Mouse (Mus musculus): ENCODE data around the gene Anks6. TPM values are rescaled to one million over a fixed set of nuclear protein-coding genes. Genes with fewer than 3 reads are reported as not detected.

The Anks6 gene
- polyA plus RNA-seq, 1 experiment from 2014 or later = 4.0 TPM

- H3K4me2 ChIP-seq (ENCODE audit: low read depth, severe bottlenecking) = no peak overlapping the region
- 71% methylated on average over 10 of the region's 10 CpGs for WGBS
- ATAC-seq (ENCODE audit: insufficient number of reproducible peaks, low FRiP score, low TSS enrichment, low read depth) (no peak), DNase-seq (ENCODE audit: low spot score) (no peak)
- H3K9me3 ChIP-seq (ENCODE audit: control insufficient read depth, low read length) = no peaks in the 10 kb centered on the region
- H3K36me3 ChIP-seq (ENCODE audit: control insufficient read depth, insufficient read depth, low read length) = no peaks in the 10 kb centered on the region
- H3K27ac ChIP-seq (replicated peaks; ENCODE audit: low read depth, low read length) = no peak overlapping the region
- 0 out of 2 replicates have a peak, but pooled peaks cover 3% of the 10 kb centered on the region for H3K4me1 ChIP-seq (ENCODE audit: control insufficient read depth, insufficient read depth, low read length)
- H3K9ac ChIP-seq (ENCODE audit: low read length) = no peak overlapping the region
- H3K4me3 ChIP-seq (ENCODE audit: low read depth, low read length) = no peak overlapping the region
- H3K27me3 ChIP-seq (ENCODE audit: control insufficient read depth, insufficient read depth, low read length) = no peaks in the 10 kb centered on the region
These were observed 44.8 kb downstream of the Anks6 start for GRCm38 (mm10) chr4:47012476-47012875.

GRCm38 (mm10) chr4:47010400-47011231 lies 46.6 kb downstream of the Anks6 start:
- Histone ChIP-seq H3K4me3 (ENCODE audit: low read depth, low read length) (no peak overlapping the region), H3K27me3 (ENCODE audit: control insufficient read depth, insufficient read depth, low read length) (no peaks in the 10 kb centered on the region), H3K9me3 (ENCODE audit: control insufficient read depth, low read length) (no peaks in the 10 kb centered on the region), H3K9ac (ENCODE audit: low read length) (no peak overlapping the region), H3K4me1 (ENCODE audit: control insufficient read depth, insufficient read depth, low read length) (0 out of 2 replicates have a peak, but pooled peaks cover 3% of the 10 kb centered on the region), H3K27ac (replicated peaks; ENCODE audit: low read depth, low read length) (no peak overlapping the region), H3K4me2 (ENCODE audit: low read depth, severe bottlenecking) (no peak overlapping the region), H3K36me3 (ENCODE audit: control insufficient read depth, insufficient read depth, low read length) (no peaks in the 10 kb centered on the region)
- WGBS = 48% methylated on average over 12 of the region's 12 CpGs
- no peak for ATAC-seq (ENCODE audit: insufficient number of reproducible peaks, low FRiP score, low TSS enrichment, low read depth)
- DNase-seq (ENCODE audit: low spot score) = no peak

- 68% methylated on average over 8 of the region's 8 CpGs for WGBS
- no peak overlapping the region for H3K4me3 ChIP-seq (ENCODE audit: low read depth, low read length)
- H3K9ac ChIP-seq (ENCODE audit: low read length) = no peak overlapping the region
- H3K9me3 ChIP-seq (ENCODE audit: control insufficient read depth, low read length) = no peaks in the 10 kb centered on the region
- no peaks in the 10 kb centered on the region for H3K27me3 ChIP-seq (ENCODE audit: control insufficient read depth, insufficient read depth, low read length)
- no peaks in the 10 kb centered on the region for H3K36me3 ChIP-seq (ENCODE audit: control insufficient read depth, insufficient read depth, low read length)
- ATAC-seq (ENCODE audit: insufficient number of reproducible peaks, low FRiP score, low TSS enrichment, low read depth) (no peak), DNase-seq (ENCODE audit: low spot score) (no peak)
- H3K4me2 ChIP-seq (ENCODE audit: low read depth, severe bottlenecking) = no peak overlapping the region
- no peaks in the 10 kb centered on the region for H3K4me1 ChIP-seq (ENCODE audit: control insufficient read depth, insufficient read depth, low read length)
- H3K27ac ChIP-seq (replicated peaks; ENCODE audit: low read depth, low read length) = no peak overlapping the region
These were observed 56.4 kb downstream of the Anks6 start for GRCm38 (mm10) chr4:47000626-47001395.

- Histone ChIP-seq H3K4me2 (ENCODE audit: low read depth, severe bottlenecking) (no peak overlapping the region), H3K27ac (replicated peaks; ENCODE audit: low read depth, low read length) (no peak overlapping the region), H3K4me1 (ENCODE audit: control insufficient read depth, insufficient read depth, low read length) (no peaks in the 10 kb centered on the region), H3K36me3 (ENCODE audit: control insufficient read depth, insufficient read depth, low read length) (no peaks in the 10 kb centered on the region), H3K4me3 (ENCODE audit: low read depth, low read length) (no peak overlapping the region), H3K27me3 (ENCODE audit: control insufficient read depth, insufficient read depth, low read length) (peaks cover 12% of the 10 kb centered on the region; the same call in 1 of the 2 replicates), H3K9me3 (ENCODE audit: control insufficient read depth, low read length) (no peaks in the 10 kb centered on the region), H3K9ac (ENCODE audit: low read length) (no peak overlapping the region)
- WGBS = 83% methylated on average over 2 of the region's 2 CpGs
- ATAC-seq (ENCODE audit: insufficient number of reproducible peaks, low FRiP score, low TSS enrichment, low read depth) (no peak), DNase-seq (ENCODE audit: low spot score) (no peak)
These were observed 59.3 kb downstream of the Anks6 start for GRCm38 (mm10) chr4:46997969-46998368.

GRCm38 (mm10) chr4:46992827-46993473 lies 64.3 kb downstream of the Anks6 start:
- H3K4me2 ChIP-seq (ENCODE audit: low read depth, severe bottlenecking) = no peak overlapping the region
- H3K9me3 ChIP-seq (ENCODE audit: control insufficient read depth, low read length) = no peaks in the 10 kb centered on the region
- no peak overlapping the region for H3K4me3 ChIP-seq (ENCODE audit: low read depth, low read length)
- H3K4me1 ChIP-seq (ENCODE audit: control insufficient read depth, insufficient read depth, low read length) = no peaks in the 10 kb centered on the region
- no peak for ATAC-seq (ENCODE audit: insufficient number of reproducible peaks, low FRiP score, low TSS enrichment, low read depth)
- H3K27me3 ChIP-seq (ENCODE audit: control insufficient read depth, insufficient read depth, low read length) = peaks cover 54% of the 10 kb centered on the region
- H3K27ac ChIP-seq (replicated peaks; ENCODE audit: low read depth, low read length) = no peak overlapping the region
- H3K36me3 ChIP-seq (ENCODE audit: control insufficient read depth, insufficient read depth, low read length) = no peaks in the 10 kb centered on the region
- 5% methylated on average over 8 of the region's 8 CpGs for WGBS
- H3K9ac ChIP-seq (ENCODE audit: low read length) = no peak overlapping the region
- peak; percentile 86 for DNase-seq (ENCODE audit: low spot score)

- under 1% methylated on average over 31 of the region's 31 CpGs for WGBS
- H3K9ac ChIP-seq (ENCODE audit: low read length) = no peak overlapping the region
- ATAC-seq (ENCODE audit: insufficient number of reproducible peaks, low FRiP score, low TSS enrichment, low read depth) (no peak), DNase-seq (ENCODE audit: low spot score) (no peak)
- H3K27me3 ChIP-seq (ENCODE audit: control insufficient read depth, insufficient read depth, low read length) = peaks cover 54% of the 10 kb centered on the region
- H3K27ac ChIP-seq (replicated peaks; ENCODE audit: low read depth, low read length) = no peak overlapping the region
- no peaks in the 10 kb centered on the region for H3K36me3 ChIP-seq (ENCODE audit: control insufficient read depth, insufficient read depth, low read length)
- no peaks in the 10 kb centered on the region for H3K4me1 ChIP-seq (ENCODE audit: control insufficient read depth, insufficient read depth, low read length)
- H3K9me3 ChIP-seq (ENCODE audit: control insufficient read depth, low read length) = no peaks in the 10 kb centered on the region
- H3K4me3 ChIP-seq (ENCODE audit: low read depth, low read length) = peak overlapping the region; percentile 37
- peak overlapping the region; percentile 83 for H3K4me2 ChIP-seq (ENCODE audit: low read depth, severe bottlenecking)
These were observed 65.3 kb downstream of the Anks6 start for GRCm38 (mm10) chr4:46991959-46992316.

GRCm38 (mm10) chr4:46991016-46991958 lies 65.9 kb downstream of the Anks6 start, which contains the start of gene Gabbr2:
TSS of gene Gabbr2 (minus strand) at chr4:46991873.
- Histone ChIP-seq H3K9ac (ENCODE audit: low read length) (no peak within 1 kb of the TSS), H3K4me2 (ENCODE audit: low read depth, severe bottlenecking) (peak within 1 kb of the TSS; percentile 83), H3K4me3 (ENCODE audit: low read depth, low read length) (peak within 1 kb of the TSS; percentile 37), H3K9me3 (ENCODE audit: control insufficient read depth, low read length) (no peaks in the 10 kb centered on the region), H3K27ac (replicated peaks; ENCODE audit: low read depth, low read length) (no peak within 1 kb of the TSS), H3K27me3 (ENCODE audit: control insufficient read depth, insufficient read depth, low read length) (peaks cover 54% of the 10 kb centered on the region), H3K4me1 (ENCODE audit: control insufficient read depth, insufficient read depth, low read length) (no peaks in the 10 kb centered on the region), H3K36me3 (ENCODE audit: control insufficient read depth, insufficient read depth, low read length) (no peaks in the 10 kb centered on the region)
- 2% methylated on average over 87 of the region's 134 CpGs for WGBS
- ATAC-seq (ENCODE audit: insufficient number of reproducible peaks, low FRiP score, low TSS enrichment, low read depth) (no peak), DNase-seq (ENCODE audit: low spot score) (peak; percentile 34)
